Mouse (Mus musculus) cerebellum, adult 2 months (tissue): ENCODE results near the gene Grpel1.

Experiments
- CTCF ChIP-seq: fragments of 200-500 bp; IDR thresholded peaks from 2 replicates; pipeline ENCODE4 v1.5.1; 2011; ENCODE audit warnings: low read depth, mild to moderate bottlenecking, control low read depth, low read length, moderate library complexity, borderline replicate concordance; ENCODE audit not compliant: insufficient read depth
- POLR2A ChIP-seq: fragments of 200-500 bp; IDR thresholded peaks from 2 replicates; pipeline ENCODE4 v1.6.1; 2011; ENCODE audit warnings: low read length, control low read depth, borderline replicate concordance; ENCODE audit not compliant: insufficient read depth

- TF ChIP-seq CTCF (no peak), POLR2A (no peak)
Measured at GRCm38 (mm10) chr5:36431711-36432110, 33.1 kb upstream of the Grpel1 start.
